Mouse (Mus musculus) spleen, adult 10 weeks (tissue): Measurements from ENCODE around the gene Chrna3. TPM values are rescaled to one million over a fixed set of nuclear protein-coding genes. Genes with fewer than 3 reads are reported as not detected.

Source experiments
- polyA plus RNA-seq: library from polyadenylated mRNA; stranded (reverse); fragments of 350-450 nt; fragmentation: Illumina TruSeq; extraction: RNeasy Lipid Tissue Mini Kit (QIAGEN cat#74804); gene quantifications from one replicate; pipeline ENCODE4 v1.2.3, GENCODE M21; 2015; ENCODE audit warnings: low replicate concordance; ENCODE audit not compliant: insufficient read depth

Gene Chrna3
- not detected for polyA plus RNA-seq

DNA sequence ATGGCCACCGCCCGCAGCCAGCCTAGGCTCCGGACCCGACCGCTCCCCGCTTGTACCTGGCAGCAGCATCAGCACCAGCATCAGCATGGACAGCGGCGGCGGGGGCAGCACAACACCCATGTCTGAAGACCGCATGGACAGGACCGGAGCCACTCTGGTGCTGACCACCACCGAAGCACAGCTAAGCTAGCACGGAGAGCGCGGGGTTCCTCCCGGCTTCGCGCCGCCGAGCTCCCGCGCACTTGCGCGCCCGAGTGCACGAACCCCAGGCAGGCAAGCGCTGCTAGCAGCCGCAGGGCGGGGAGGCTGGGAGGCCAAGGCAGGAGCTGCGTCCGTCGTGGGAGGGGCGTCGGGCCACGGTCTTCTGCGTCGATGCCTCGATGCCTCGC lies at the start of gene Chrna3:
Chrna3 (minus strand) TSS at position 288 of the 389 bp plus-strand sequence.

DNA sequence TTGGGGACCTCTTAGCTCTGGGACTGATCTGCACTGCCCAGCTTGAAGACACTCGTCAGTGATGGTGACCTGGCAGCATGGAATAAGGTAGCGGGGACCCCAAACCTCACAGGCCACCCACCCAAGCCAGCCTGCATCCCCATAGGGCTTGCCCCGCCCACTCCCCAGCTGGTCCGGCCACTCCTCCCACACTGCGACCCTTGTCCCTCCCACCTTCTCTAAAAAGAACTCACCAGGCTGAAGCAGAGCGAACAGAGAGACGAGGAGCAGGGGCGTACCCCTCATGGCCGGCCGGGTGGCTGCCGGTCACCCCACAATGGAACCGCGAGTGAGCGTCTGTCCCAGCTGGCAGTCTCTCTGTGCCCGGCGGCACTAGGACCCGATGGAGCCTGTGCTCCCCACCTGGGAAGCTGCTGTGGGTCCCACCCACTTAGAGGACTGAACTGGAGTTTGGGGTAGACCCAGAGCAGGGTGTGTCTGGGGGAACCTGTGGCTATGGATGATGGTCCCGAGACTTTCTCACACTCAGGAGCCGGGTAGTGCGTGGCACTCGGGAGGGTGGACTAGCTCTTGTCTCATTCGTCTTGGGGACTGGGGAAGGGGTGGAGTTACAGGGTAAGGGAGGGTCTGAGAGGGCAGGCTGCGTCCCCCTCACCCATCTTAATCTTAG lies 22.0 kb upstream of the Chrna3 start, which contains the start of gene Chrnb4:
Chrnb4 (minus strand) TSS at position 569 of the 670 bp plus-strand sequence.

DNA sequence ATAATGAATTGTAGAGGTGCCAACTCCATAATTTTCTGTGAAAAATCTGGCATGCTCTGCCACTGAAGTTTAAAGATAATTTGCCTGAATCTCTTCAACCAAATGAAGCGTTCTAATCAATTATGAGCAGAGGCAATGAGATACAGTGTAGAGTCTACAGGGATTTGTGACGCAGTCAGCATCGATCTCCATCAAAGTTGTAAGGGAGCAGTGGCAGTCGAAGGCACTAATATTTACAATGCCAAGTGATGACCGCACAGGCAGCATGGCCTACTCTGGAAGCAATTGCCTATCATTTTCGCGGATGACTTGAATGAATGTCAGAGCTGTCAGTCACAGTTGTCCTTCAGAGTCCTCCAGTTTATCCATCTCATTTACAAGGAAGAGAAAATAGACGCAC lies 45.7 kb downstream of the Chrna3 start, which contains the start of gene Chrna5:
Chrna5 (plus strand) TSS at position 207 of the 400 bp plus-strand sequence.

Other genes with a start within 250 kb of the Chrna3 start
- 76.6 TPM for gene Ireb2, start 162.8 kb downstream of the Chrna3 start, polyA plus RNA-seq
- gene Hykk, start 109.3 kb downstream of the Chrna3 start, polyA plus RNA-seq: 1.8 TPM
- gene Psma4, start 75.8 kb downstream of the Chrna3 start, polyA plus RNA-seq: 261 TPM
- not detected for gene AY074887, start 75.6 kb downstream of the Chrna3 start, polyA plus RNA-seq
- gene Chrna5, start 45.7 kb downstream of the Chrna3 start, polyA plus RNA-seq: not detected
- 0.52 TPM for gene Chrnb4, start 22.2 kb upstream of the Chrna3 start, polyA plus RNA-seq
- gene Ube2q2, start 122.3 kb upstream of the Chrna3 start, polyA plus RNA-seq: 50.7 TPM
- 52.7 TPM for gene Fbxo22, start 182.4 kb upstream of the Chrna3 start, polyA plus RNA-seq